15 mouse cellular contexts compared by ENCODE assay signal in the genomic region with DNA sequence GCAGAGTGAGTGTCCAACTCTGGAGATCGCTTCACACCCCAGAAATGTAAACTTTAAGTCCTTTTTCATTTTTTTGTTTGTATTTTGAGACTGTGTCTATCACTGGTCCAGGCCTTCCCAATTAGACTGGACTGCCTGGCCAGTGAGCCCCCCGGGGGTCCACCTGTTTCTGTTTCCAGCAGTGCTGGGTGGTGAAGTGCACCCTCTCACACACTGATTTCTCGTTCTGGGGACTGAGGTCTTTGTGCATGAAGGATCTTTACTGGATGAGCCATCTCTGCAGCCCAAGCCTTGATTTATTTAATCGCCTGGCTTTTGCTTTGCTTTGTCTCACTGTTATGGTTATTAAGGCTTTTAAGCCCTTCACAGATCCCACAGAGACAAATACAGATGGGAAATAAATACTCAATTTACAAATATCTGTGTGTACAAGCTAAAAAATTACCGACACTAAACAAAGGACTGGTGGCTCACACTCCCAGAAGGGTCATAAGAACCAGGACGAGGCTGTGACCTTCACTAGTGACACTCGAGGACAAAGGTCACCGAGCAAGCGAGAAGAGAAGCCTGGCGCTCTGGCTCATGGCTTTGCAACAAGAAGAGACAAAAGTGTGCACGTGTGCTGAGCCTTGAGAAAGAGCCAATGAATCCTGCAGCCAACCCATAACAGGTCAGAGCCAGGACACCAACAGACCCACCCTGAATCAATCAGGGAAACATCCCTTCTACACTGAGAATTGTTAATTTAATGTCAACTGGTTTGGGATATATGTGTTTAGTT.
DNase-seq lines count a peak whose midpoint lies in the region; ATAC-seq lines count a peak whose summit lies in the region.
"Had no signal": no experiment of that assay in that cellular context is flagged by ENCODE, and none has a peak within 500 bp of the region (broad histone marks: within the 10 kb centered on the region; RNA-seq: fewer than 3 reads in every experiment).

No protein-coding gene starts in this region.

- H3K27ac ChIP-seq in kidney, embryonic 16.5 days (ENCODE audit: low read length) = peak overlapping the region; percentile 52
- H3K27ac ChIP-seq in hindbrain, embryonic 12.5 days = peak overlapping the region; percentile 48; the same call in 1 of the 2 replicates
- H3K27ac ChIP-seq in neural tube, embryonic 12.5 days = no peak overlapping the region
- H3K27ac ChIP-seq: heart, embryonic 15.5 days; kidney, postnatal 0 days; limb, embryonic 13.5 days had no signal

- ATAC-seq in kidney, embryonic 16.5 days (ENCODE audit: low FRiP score, low TSS enrichment) = 0 out of 2 replicates have a peak, but pooled peaks have one; percentile 35
- ATAC-seq in hindbrain, embryonic 12.5 days (ENCODE audit: low FRiP score) = 0 out of 2 replicates have a peak, but pooled peaks have one; percentile 16
- ATAC-seq in neural tube, embryonic 12.5 days (ENCODE audit: low FRiP score, low read depth) = peak; percentile 71
- ATAC-seq: lung, postnatal 0 days had no signal

- H3K9me3 ChIP-seq in kidney, embryonic 16.5 days (ENCODE audit: low read length) = peaks cover 7% of the 10 kb centered on the region
- peaks cover 8% of the 10 kb centered on the region; the same call in 1 of the 2 replicates for H3K9me3 ChIP-seq in hindbrain, embryonic 12.5 days (replicated peaks)
- peaks cover 8% of the 10 kb centered on the region; the same call in 1 of the 2 replicates for H3K9me3 ChIP-seq in neural tube, embryonic 12.5 days

- H3K9ac ChIP-seq in kidney, embryonic 16.5 days (replicated peaks; ENCODE audit: low read length) = no peak overlapping the region
- no peak overlapping the region for H3K9ac ChIP-seq in hindbrain, embryonic 12.5 days
- H3K9ac ChIP-seq in neural tube, embryonic 12.5 days = no peak overlapping the region
- H3K9ac ChIP-seq: heart, embryonic 15.5 days; limb, embryonic 13.5 days had no signal

- peak; percentile 66 for DNase-seq in adrenal gland, postnatal 14 days
- no peak for DNase-seq in adrenal gland, postnatal 25 days
- no peak for DNase-seq in kidney, adult 9 months
- DNase-seq in cerebellum, adult 9-11 months = no peak
- DNase-seq in cerebellum, adult 18-20 months = no peak
- DNase-seq: gastrocnemius, postnatal 25 days; spleen, adult 18-20 months; thymus, adult 2 months had no signal

- peaks cover 11% of the 10 kb centered on the region for H3K4me1 ChIP-seq in kidney, embryonic 16.5 days (ENCODE audit: insufficient read depth, low read length)
- H3K4me1 ChIP-seq in hindbrain, embryonic 12.5 days = peaks cover 13% of the 10 kb centered on the region
- H3K4me1 ChIP-seq in neural tube, embryonic 12.5 days = peaks cover 15% of the 10 kb centered on the region

- no peaks in the 10 kb centered on the region for H3K27me3 ChIP-seq in kidney, embryonic 16.5 days (ENCODE audit: insufficient read depth, low read length)
- H3K27me3 ChIP-seq in hindbrain, embryonic 12.5 days = no peaks in the 10 kb centered on the region
- no peaks in the 10 kb centered on the region for H3K27me3 ChIP-seq in neural tube, embryonic 12.5 days (replicated peaks)
- H3K27me3 ChIP-seq: heart, embryonic 15.5 days; limb, embryonic 13.5 days had no signal

- WGBS in kidney, embryonic 16.5 days = 42% methylated on average over 11 of the region's 11 CpGs
- 40% methylated on average over 11 of the region's 11 CpGs for WGBS in hindbrain, embryonic 12.5 days
- 29% methylated on average over 11 of the region's 11 CpGs for WGBS in neural tube, embryonic 12.5 days

- 0 out of 2 replicates have a peak, but pooled peaks cover 2% of the 10 kb centered on the region for H3K36me3 ChIP-seq in kidney, embryonic 16.5 days (ENCODE audit: insufficient read depth, low read length)
- no peaks in the 10 kb centered on the region for H3K36me3 ChIP-seq in hindbrain, embryonic 12.5 days
- no peaks in the 10 kb centered on the region for H3K36me3 ChIP-seq in neural tube, embryonic 12.5 days
- H3K36me3 ChIP-seq: heart, embryonic 15.5 days; limb, embryonic 13.5 days had no signal

- H3K4me3 ChIP-seq in kidney, embryonic 16.5 days (ENCODE audit: low read length) = no peak overlapping the region
- H3K4me3 ChIP-seq in hindbrain, embryonic 12.5 days = no peak overlapping the region
- no peak overlapping the region for H3K4me3 ChIP-seq in neural tube, embryonic 12.5 days
- H3K4me3 ChIP-seq: heart, embryonic 15.5 days; limb, embryonic 13.5 days had no signal

- H3K4me2 ChIP-seq in kidney, embryonic 16.5 days (replicated peaks; ENCODE audit: low read depth, low read length) = no peak overlapping the region
- H3K4me2 ChIP-seq in hindbrain, embryonic 12.5 days (replicated peaks) = no peak overlapping the region
- no peak overlapping the region for H3K4me2 ChIP-seq in neural tube, embryonic 12.5 days (replicated peaks)
- H3K4me2 ChIP-seq: heart, embryonic 15.5 days; limb, embryonic 13.5 days had no signal

Comparison
In these comparisons a context has a peak if more than half of its experiments do, and no peak if none do; other contexts are left out.
1. ATAC-seq: peak in every context shown above with its lines; median percentile 71 in neural tube, embryonic 12.5 days; 35 in kidney, embryonic 16.5 days; 16 in hindbrain, embryonic 12.5 days.